Mouse (Mus musculus) 3134 (cell line): Measurements from ENCODE around the gene Pde4c.
A peak's percentile ranks its signal among the peaks of the same experiment; 100 is the strongest.

Source experiments
- DNase-seq: peaks from one replicate; pipeline ENCODE4 v3.0.0-alpha.2; 2011; ENCODE audit warnings: low spot score; ENCODE audit not compliant: insufficient read length; ENCODE audit errors: extremely low read depth

Gene Pde4c

GRCm38 (mm10) chr8:70780093-70780492 lies 56.6 kb downstream of the Pde4c start:
- DNase-seq = no peak

- DNase-seq = no peak
Measured at GRCm38 (mm10) chr8:70786291-70787050, 63.0 kb downstream of the Pde4c start.

- no peak for DNase-seq
Measured at GRCm38 (mm10) chr8:70787051-70787445, 63.5 kb downstream of the Pde4c start.

GRCm38 (mm10) chr8:70787941-70788667 lies 64.6 kb downstream of the Pde4c start:
- no peak for DNase-seq

GRCm38 (mm10) chr8:70789046-70789445 lies 65.5 kb downstream of the Pde4c start:
- DNase-seq = no peak

- DNase-seq = no peak
Measured at GRCm38 (mm10) chr8:70790846-70791245, 67.3 kb downstream of the Pde4c start.

GRCm38 (mm10) chr8:70791294-70791701 lies 67.8 kb downstream of the Pde4c start:
- peak; percentile 81 for DNase-seq

- peak; percentile 97 for DNase-seq
Measured at GRCm38 (mm10) chr8:70791975-70792691, 68.6 kb downstream of the Pde4c start.

- DNase-seq = no peak
Measured at GRCm38 (mm10) chr8:70792700-70793099, 69.2 kb downstream of the Pde4c start.

GRCm38 (mm10) chr8:70794215-70794614 lies 70.7 kb downstream of the Pde4c start:
- DNase-seq = no peak

GRCm38 (mm10) chr8:70795370-70795769 lies 71.8 kb downstream of the Pde4c start:
- DNase-seq = no peak

- no peak for DNase-seq
Measured at GRCm38 (mm10) chr8:70796403-70797080, 73.0 kb downstream of the Pde4c start.

GRCm38 (mm10) chr8:70797081-70798070 lies 73.9 kb downstream of the Pde4c start:
- DNase-seq = peak; percentile 96

GRCm38 (mm10) chr8:70798281-70798680 lies 74.8 kb downstream of the Pde4c start:
- no peak for DNase-seq

GRCm38 (mm10) chr8:70800648-70801047 lies 77.1 kb downstream of the Pde4c start:
- DNase-seq = no peak
